Mouse (Mus musculus) stomach, adult 2 months (tissue): ENCODE results near the gene Olfr1166. TPM values are rescaled to one million over a fixed set of nuclear protein-coding genes. Genes with fewer than 3 reads are reported as not detected.

Source experiments
- polyA plus RNA-seq: library from polyadenylated mRNA; depleted of rRNA; stranded (reverse); fragments of >200 nt; gene quantifications from 2 replicates; pipeline ENCODE4 v1.2.3, GENCODE M21; 2012; rRNA removed

The Olfr1166 gene
- not detected in 2 replicates for polyA plus RNA-seq

GRCm38 (mm10) chr2:88128172-88128571, at the start of gene Olfr1166:
Gene Olfr1166 (minus strand): TSS chr2:88128272.

GRCm38 (mm10) chr2:88155093-88155492, 27.0 kb upstream of the Olfr1166 start, which contains the start of gene Olfr1167:
Gene Olfr1167 (minus strand): TSS chr2:88155193.

GRCm38 (mm10) chr2:88093866-88094265, 34.2 kb downstream of the Olfr1166 start, which contains the start of gene Olfr1164:
Gene Olfr1164 (minus strand): TSS chr2:88093966.

Other genes starting within 250 kb of the Olfr1166 start
- not detected in 2 replicates for gene Olfr1153, start 233.3 kb downstream of the Olfr1166 start, polyA plus RNA-seq
- gene Olfr1154, start 223.1 kb downstream of the Olfr1166 start, polyA plus RNA-seq: not detected in 2 replicates
- not detected in 2 replicates for gene Olfr1155, start 183.1 kb downstream of the Olfr1166 start, polyA plus RNA-seq
- gene Olfr1156, start 175.2 kb downstream of the Olfr1166 start, polyA plus RNA-seq: not detected in 2 replicates
- not detected in 2 replicates for gene Olfr1157, start 160.0 kb downstream of the Olfr1166 start, polyA plus RNA-seq
- gene Olfr74, start 153.6 kb downstream of the Olfr1166 start, polyA plus RNA-seq: not detected in 2 replicates
- gene Olfr1158, start 138.2 kb downstream of the Olfr1166 start, polyA plus RNA-seq: not detected in 2 replicates
- gene Olfr1160, start 120.0 kb downstream of the Olfr1166 start, polyA plus RNA-seq: not detected in 2 replicates
- not detected in 2 replicates for gene Olfr1161, start 105.5 kb downstream of the Olfr1166 start, polyA plus RNA-seq
- not detected in 2 replicates for gene Olfr73, start 90.6 kb downstream of the Olfr1166 start, polyA plus RNA-seq
- gene Olfr1162, start 77.1 kb downstream of the Olfr1166 start, polyA plus RNA-seq: not detected in 2 replicates
- not detected in 2 replicates for gene Olfr1163, start 56.4 kb downstream of the Olfr1166 start, polyA plus RNA-seq
- gene Olfr1164, start 34.3 kb downstream of the Olfr1166 start, polyA plus RNA-seq: not detected in 2 replicates
- not detected in 2 replicates for gene Olfr1167, start 26.9 kb upstream of the Olfr1166 start, polyA plus RNA-seq
- gene Olfr1168, start 53.6 kb upstream of the Olfr1166 start, polyA plus RNA-seq: not detected in 2 replicates
- gene Olfr1170, start 100.1 kb upstream of the Olfr1166 start, polyA plus RNA-seq: not detected in 2 replicates
- not detected in 2 replicates for gene Olfr1173, start 151.6 kb upstream of the Olfr1166 start, polyA plus RNA-seq
- not detected in 2 replicates for gene Olfr1174-ps, start 186.9 kb upstream of the Olfr1166 start, polyA plus RNA-seq
- gene Olfr1175-ps, start 198.9 kb upstream of the Olfr1166 start, polyA plus RNA-seq: not detected in 2 replicates
- not detected in 2 replicates for gene Olfr1176, start 208.4 kb upstream of the Olfr1166 start, polyA plus RNA-seq
- gene Olfr1177-ps, start 218.2 kb upstream of the Olfr1166 start, polyA plus RNA-seq: not detected in 2 replicates